Mouse (Mus musculus) spleen, embryonic (tissue): ENCODE results near the gene Timm13.

Source experiments
- CTCF ChIA-PET: fragments of 350-600 bp; sonication (Branson Sonifier 250); formaldehyde crosslinking; loops from one replicate; lab custom pipeline; 2022; lab: Charles Lee

The Timm13 gene

GRCm38 (mm10) chr10:80911891-80912290 lies 11.1 kb upstream of the Timm13 start:
- CTCF ChIA-PET: no interaction called here

- CTCF ChIA-PET: no interaction called here
These were observed 10.6 kb upstream of the Timm13 start for GRCm38 (mm10) chr10:80911354-80911753.

- CTCF ChIA-PET: no interaction called here
These were observed 8.8 kb upstream of the Timm13 start for GRCm38 (mm10) chr10:80909375-80910162.

GRCm38 (mm10) chr10:80904709-80905108 lies 3.9 kb upstream of the Timm13 start:
- CTCF ChIA-PET: no interaction called here

- CTCF ChIA-PET: interaction anchor here (0.6 kb wide), 1 partner anchor 115 kb away, joined by 3 read pairs; no protein-coding TSS in a partner anchor
These were observed 3.4 kb upstream of the Timm13 start for GRCm38 (mm10) chr10:80904004-80904693.

GRCm38 (mm10) chr10:80903282-80903681 lies 2.5 kb upstream of the Timm13 start:
- CTCF ChIA-PET: no interaction called here

- CTCF ChIA-PET: interaction anchor here (0.6 to 0.7 kb wide), 2 partner anchors 15 to 529 kb away, joined by 4 to 13 read pairs; no protein-coding TSS in a partner anchor
These were observed 1.6 kb upstream of the Timm13 start for GRCm38 (mm10) chr10:80902273-80902940.

- CTCF ChIA-PET: interaction anchor here (0.7 kb wide), 1 partner anchor 16 kb away, joined by 4 read pairs; no protein-coding TSS in a partner anchor
These were observed 872 bp upstream of the Timm13 start for GRCm38 (mm10) chr10:80901409-80902272.

- CTCF ChIA-PET: interaction anchor here (0.5 kb wide), 1 partner anchor 99 kb away, joined by 6 read pairs; no protein-coding TSS in a partner anchor
These were observed 1.0 kb downstream of the Timm13 start for GRCm38 (mm10) chr10:80899591-80900317.

- CTCF ChIA-PET: no interaction called here
These were observed 1.7 kb downstream of the Timm13 start for GRCm38 (mm10) chr10:80899074-80899473.

- CTCF ChIA-PET: interaction anchor here (0.6 kb wide), 1 partner anchor 22 kb away, joined by 7 read pairs; no protein-coding TSS in a partner anchor
These were observed 2.8 kb downstream of the Timm13 start for GRCm38 (mm10) chr10:80897861-80898510.

- CTCF ChIA-PET: no interaction called here
These were observed 3.9 kb downstream of the Timm13 start for GRCm38 (mm10) chr10:80896581-80897485.

GRCm38 (mm10) chr10:80895697-80896096 lies 5.1 kb downstream of the Timm13 start:
- CTCF ChIA-PET: no interaction called here

- CTCF ChIA-PET: no interaction called here
These were observed 5.7 kb downstream of the Timm13 start for GRCm38 (mm10) chr10:80895100-80895499.

- CTCF ChIA-PET: no interaction called here
These were observed 13.6 kb downstream of the Timm13 start for GRCm38 (mm10) chr10:80887181-80887580.

- CTCF ChIA-PET: interaction anchor here (0.6 to 1.2 kb wide), 8 partner anchors 12 to 373 kb away, joined by 3 to 5 read pairs (median 4); partner anchors contain the start of gene Lmnb2
These were observed 19.5 kb downstream of the Timm13 start for GRCm38 (mm10) chr10:80881301-80881700.

- CTCF ChIA-PET: interaction anchor here (0.6 to 1.2 kb wide), 8 partner anchors 12 to 373 kb away, joined by 3 to 5 read pairs (median 4); partner anchors contain the start of gene Lmnb2
These were observed 19.9 kb downstream of the Timm13 start for GRCm38 (mm10) chr10:80880901-80881300.

- CTCF ChIA-PET: interaction anchor here (0.8 kb wide), 1 partner anchor 110 kb away, joined by 6 read pairs; no protein-coding TSS in a partner anchor
These were observed 20.6 kb downstream of the Timm13 start for GRCm38 (mm10) chr10:80880131-80880641.
